Mouse (Mus musculus) heart, postnatal 10 days (tissue): ENCODE measurements at regions not wholly inside any gene's neighbourhood (a gene's known extent, or its start where the extent isn't known, plus 50 kb on each side); places are given as distances from the start of the nearest gene placed in this dataset.

Experiments
- DNase-seq, 2 experiments: peaks; one replicate each; pipeline ENCODE4 v3.0.0; 2021
- intact Hi-C: fragments of 180-260 bp; cut with DNase I; formaldehyde crosslinking; loops from one replicate; pipeline ENCODE4 v1.15.1; 2025

DNA sequence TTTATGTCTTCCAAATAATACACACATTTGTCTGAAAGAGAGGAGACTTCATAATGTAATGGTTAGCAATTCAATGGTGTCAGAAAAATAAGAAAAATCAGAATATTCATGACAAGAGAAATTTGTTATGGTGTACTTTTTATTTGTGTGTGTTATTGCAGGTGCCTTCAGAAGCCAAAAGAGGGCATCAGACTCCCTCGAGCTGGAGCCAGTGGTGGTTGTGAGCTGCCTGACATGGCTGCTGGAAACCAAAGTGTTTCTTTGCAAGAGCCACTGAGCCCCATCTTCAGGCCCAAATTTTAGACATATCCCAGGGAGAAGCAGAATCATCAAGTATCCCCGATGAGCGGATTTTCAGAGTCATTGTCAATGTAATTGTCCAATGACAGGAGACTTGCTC is 81.9 kb downstream of the Tm2d3 start:
- no peak for DNase-seq
- intact Hi-C loops = loop anchor here (5.0 to 10.0 kb wide), 2 partner anchors 162 to 284 kb away; partner anchors contain the start of gene Snrpa1

- no peak for DNase-seq
- intact Hi-C loops = loop anchor here (5.0 to 10.0 kb wide), 2 partner anchors 161 to 283 kb away; partner anchors contain the start of gene Snrpa1
Measured at GRCm38 (mm10) chr7:65773948-65774347, 83.0 kb downstream of the Tm2d3 start.

DNA sequence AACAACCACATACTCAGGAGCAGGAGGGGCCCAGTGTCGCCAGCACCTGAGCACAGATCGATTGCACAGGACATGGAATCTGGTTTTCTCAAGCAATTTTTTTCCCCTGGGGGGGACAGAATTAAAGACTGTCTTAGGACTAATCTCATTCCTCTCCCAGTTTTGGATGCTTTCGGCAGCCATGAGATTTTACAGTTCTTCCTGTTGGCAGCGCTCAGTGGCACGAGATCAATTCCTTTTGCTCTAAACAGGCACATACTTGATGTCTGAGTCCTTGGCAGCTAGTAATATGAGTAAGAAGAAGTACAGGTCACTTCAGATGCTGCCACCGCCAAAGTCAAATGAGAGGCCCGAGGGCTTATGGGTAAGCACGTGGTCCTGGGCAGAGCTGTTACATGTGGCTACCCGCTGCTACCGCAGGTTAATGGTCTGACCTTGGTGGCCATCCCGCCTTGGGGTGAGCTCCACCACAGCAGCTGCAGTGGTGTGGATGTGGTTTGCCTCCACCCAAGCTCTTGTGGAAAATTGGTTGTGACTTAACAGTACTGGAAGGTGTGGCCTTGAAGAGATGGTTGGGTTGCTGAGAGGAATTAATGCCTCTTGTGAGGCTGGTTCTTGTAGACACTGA is 83.5 kb downstream of the Tm2d3 start:
- intact Hi-C loops = loop anchor here (5.0 to 10.0 kb wide), 2 partner anchors 160 to 283 kb away; partner anchors contain the start of gene Snrpa1
- no peak for DNase-seq

DNA sequence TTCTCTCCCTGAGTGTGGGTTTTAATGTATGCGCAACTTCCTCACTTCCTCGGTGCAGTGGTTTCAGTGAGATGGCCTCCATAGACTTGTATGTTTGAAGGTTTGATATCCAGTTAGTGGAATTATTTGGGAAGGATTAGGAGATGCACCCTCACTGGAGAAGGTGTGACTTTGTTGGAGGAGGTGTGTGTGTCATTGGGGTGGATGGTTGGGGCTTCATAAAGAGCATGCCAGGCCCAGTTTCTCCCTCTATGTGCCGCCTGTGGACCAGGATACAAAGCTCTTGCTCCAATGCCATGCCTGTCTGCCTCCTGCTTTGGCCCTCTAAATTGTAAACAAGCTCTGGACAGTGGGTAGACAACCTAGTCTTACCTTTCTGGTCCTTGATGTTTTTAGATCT is 84.0 kb downstream of the Tm2d3 start:
- intact Hi-C loops = loop anchor here (10.0 kb wide), 1 partner anchor 160 kb away; no protein-coding TSS in a partner anchor
- DNase-seq = no peak

- intact Hi-C loops = loop anchor here (10.0 kb wide), 1 partner anchor 155 kb away; no protein-coding TSS in a partner anchor
- no peak for DNase-seq
Measured at GRCm38 (mm10) chr7:65779716-65780372, 81.7 kb upstream of the Pcsk6 start.

DNA sequence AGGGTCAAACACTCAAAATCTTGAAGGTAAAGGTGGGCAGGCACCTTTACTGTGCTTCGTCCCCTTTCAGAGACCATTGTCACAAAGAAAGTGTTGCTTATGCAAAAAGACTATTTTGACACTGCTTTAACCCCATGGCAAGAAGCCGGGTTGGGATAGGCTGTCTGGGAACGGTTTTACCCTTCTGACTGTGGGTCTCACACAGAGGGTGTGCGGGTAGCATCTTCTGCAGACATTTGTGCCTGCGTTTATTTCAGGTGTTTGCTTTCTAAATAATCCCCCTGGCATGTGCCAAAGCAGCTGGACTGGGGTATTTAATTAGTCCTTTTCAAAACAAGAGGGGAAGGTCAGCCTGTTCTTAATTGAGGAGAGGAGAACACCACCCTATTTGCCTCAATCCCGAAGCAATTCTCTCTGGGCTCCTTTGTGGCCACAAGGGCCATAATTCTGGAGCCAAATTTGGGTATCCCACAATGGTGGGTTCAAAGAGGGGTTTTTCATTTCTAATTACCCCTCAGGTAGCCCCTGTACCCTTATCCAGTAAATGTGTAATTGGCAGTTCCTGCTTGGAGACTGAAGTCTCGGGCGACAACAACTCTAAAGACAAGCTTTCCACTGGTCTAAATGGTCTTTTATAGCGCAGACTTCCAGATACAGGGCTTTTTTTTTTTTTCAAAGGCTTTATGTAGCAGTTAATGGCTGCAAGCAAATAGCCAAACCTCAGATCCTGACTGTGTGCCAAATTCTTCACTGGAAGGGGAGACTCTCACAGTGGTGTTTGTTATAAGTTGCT is 80.8 kb upstream of the Pcsk6 start:
- intact Hi-C loops = no loop called here
- DNase-seq = no peak

- peak; percentile 41 to 43 for DNase-seq
- intact Hi-C loops = no loop called here
Measured at GRCm38 (mm10) chr7:65782024-65782423, 79.5 kb upstream of the Pcsk6 start.

- no peak for DNase-seq
- intact Hi-C loops = no loop called here
Measured at GRCm38 (mm10) chr7:65783773-65784172, 77.8 kb upstream of the Pcsk6 start.

- intact Hi-C loops = no loop called here
- DNase-seq = no peak
Measured at GRCm38 (mm10) chr7:65786916-65787315, 74.6 kb upstream of the Pcsk6 start.

DNA sequence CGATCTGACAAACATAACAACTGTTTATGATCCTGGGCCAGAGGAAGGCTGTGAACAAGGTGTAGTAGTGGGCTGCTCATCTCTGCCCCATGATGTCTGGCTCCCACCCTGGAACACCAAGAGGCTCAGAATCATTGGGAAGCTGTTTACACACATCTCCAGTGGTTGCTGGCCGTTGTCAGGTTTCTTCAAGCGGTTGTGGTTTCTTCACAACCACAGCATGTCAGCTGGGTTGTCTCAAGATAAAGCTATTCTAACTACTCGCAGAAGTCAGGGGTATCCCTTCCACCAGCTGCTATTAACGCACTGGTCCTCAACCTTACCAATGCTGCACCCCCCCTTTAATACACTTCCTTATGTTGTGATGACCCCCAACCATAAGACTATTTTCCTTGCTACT is 73.7 kb upstream of the Pcsk6 start:
- intact Hi-C loops = no loop called here
- DNase-seq = no peak

DNA sequence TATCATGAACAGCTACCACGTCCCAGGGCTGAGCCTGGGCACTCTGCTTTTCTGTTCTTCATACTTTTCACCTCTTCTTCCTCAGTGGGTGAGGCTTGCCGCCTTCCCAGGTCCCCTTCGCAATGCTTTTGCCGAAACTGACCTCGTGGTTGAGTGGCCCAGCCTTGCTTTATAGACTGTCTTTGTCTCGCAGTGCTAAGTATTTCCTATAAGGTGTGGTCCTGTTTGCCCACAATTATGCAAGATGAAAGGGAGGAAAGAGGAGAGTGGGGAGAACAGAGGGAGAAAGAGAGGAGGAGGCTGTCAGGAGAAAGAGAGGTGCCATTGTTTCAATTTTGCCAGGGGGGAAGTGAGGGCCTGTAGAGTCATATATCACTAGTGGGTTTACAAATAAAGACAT is 71.3 kb upstream of the Pcsk6 start:
- DNase-seq = no peak
- intact Hi-C loops = no loop called here

DNA sequence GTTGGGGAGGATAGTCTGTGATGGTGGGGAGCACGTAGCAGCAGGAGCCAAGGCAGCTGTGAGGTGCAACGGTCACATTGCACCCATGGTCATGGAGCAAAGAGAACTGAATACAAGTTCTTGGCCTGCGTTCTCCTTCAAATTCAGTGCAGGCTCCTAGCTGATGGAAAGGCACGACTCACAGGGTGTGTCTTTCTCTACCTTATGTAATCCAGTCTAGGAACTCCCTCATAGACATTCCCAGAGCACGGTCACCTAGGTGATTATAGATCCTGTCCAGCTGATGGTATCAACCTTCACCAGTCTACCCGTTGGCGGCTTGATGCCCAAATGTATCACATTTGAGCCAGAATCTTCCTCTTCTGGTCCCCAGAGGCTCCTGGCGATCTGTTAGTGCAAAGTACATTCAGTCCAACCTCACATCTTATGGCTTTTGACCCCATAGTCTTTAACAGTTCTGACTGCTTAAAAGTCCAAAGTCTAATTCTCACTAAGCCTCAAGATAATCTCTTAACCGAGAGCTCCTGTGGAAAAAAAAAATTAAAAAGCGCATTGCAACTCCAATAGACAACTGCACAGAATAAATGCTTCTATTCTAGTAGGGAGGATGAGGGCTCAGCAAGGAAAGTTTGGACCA is 69.2 kb upstream of the Pcsk6 start:
- intact Hi-C loops = no loop called here
- no peak for DNase-seq

DNA sequence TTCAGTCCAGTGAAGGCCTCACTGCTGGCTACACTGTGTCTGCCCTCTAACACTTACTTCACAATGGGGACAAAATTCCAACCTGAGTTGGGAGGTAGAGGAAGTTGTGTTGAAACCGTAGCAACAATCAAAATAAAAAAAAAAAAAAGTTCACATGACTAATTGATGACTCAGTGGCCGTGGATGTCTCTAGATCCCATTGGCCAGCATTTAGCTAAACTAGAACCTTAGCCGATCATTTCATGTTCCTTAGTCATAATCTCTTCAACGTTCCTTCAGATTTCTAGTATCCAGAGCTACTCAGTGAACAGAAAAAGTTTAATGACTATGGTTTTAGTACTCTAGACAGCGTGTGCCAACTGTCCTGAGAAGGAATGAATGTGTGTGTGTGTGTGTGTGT is 59.2 kb upstream of the Pcsk6 start:
- no peak for DNase-seq
- intact Hi-C loops = no loop called here

DNA sequence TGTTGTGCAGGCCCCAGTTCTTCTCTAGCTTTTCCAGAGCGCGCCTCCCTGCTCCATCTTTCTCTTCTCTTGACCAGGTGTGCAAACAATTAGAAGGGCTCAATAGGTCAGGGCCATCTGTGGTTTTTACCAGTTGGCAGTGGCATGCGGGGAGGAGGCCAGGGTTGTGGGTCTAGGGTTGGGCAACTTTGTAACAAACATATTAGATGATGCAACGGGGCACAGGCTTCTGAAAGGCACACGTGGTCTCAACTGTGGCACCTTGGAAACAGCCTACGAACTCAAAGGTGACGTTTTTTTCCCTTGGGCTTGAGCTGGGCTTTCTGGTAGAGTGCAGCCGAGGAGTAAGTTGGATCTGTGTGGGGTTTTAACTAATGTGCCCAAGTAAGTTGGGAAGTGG is 58.7 kb upstream of the Pcsk6 start:
- intact Hi-C loops = no loop called here
- no peak for DNase-seq

DNA sequence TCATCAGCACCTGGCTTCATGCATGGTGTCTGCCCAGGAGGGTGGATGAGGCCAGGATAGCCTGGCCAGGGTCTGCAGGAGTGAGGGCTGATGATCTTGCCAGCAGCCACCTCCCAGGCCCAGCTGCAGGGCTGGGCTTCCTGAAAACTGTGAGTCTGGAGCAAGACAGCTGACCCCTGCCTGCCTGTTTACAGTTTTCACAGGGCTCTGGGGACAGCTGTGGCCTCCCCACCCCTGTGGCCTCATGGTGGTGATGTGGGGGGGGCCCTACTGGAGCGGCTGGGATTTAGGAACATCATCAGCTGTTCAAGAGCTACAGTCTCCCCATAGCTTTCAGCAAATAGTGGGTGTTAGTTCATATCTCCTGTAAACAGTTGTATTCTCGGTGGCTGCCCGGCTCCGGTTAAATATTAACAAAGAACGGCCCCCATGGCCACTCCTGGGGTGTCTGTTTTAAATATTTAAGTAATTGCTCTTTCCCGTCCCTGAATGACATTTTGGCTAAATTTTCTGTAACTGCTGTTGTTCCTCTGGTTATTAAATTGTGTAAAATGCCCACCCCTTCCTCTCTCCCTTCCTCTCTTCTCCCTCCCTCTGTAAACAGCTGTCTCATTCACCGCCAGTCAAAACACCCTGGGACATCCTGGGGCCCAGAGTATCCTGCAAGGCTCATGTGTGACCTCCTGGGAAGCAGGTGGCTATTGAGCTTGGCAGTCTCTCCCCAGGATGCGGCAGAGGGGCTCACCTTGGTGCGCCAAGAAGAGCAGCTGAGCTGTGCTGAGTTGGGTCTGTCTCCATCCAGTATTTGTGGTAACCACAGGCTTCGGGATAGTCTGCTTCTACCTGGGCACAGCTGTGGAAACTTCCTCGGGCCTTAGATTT is 57.9 kb upstream of the Pcsk6 start:
- peak; percentile 67 to 69 for DNase-seq
- intact Hi-C loops = no loop called here
